Mouse (Mus musculus): Measurements from ENCODE around the gene Ppara.

The Ppara gene

GRCm38 (mm10) chr15:85705013-85705528 lies 29.7 kb upstream of the Ppara start:
- DNase-seq (ENCODE audit: low read depth, low spot score), result no peak

GRCm38 (mm10) chr15:85705566-85706332 lies 29.0 kb upstream of the Ppara start:
- no peak for DNase-seq (ENCODE audit: low read depth, low spot score)

GRCm38 (mm10) chr15:85706527-85706926 lies 28.3 kb upstream of the Ppara start:
- DNase-seq (ENCODE audit: low read depth, low spot score), result no peak

- DNase-seq (ENCODE audit: low read depth, low spot score), result no peak
These were observed 27.8 kb upstream of the Ppara start for GRCm38 (mm10) chr15:85707017-85707416.

- no peak for DNase-seq (ENCODE audit: low read depth, low spot score)
These were observed 27.2 kb upstream of the Ppara start for GRCm38 (mm10) chr15:85707458-85708030.

- no peak for DNase-seq (ENCODE audit: low read depth, low spot score)
These were observed 26.6 kb upstream of the Ppara start for GRCm38 (mm10) chr15:85708217-85708616.

GRCm38 (mm10) chr15:85708843-85709242 lies 25.9 kb upstream of the Ppara start:
- DNase-seq (ENCODE audit: low read depth, low spot score), result no peak

- DNase-seq (ENCODE audit: low read depth, low spot score), result peak; percentile 70
These were observed 25.4 kb upstream of the Ppara start for GRCm38 (mm10) chr15:85709268-85709973.

- DNase-seq (ENCODE audit: low read depth, low spot score), result peak; percentile 61
These were observed 24.6 kb upstream of the Ppara start for GRCm38 (mm10) chr15:85710179-85710578.

- no peak for DNase-seq (ENCODE audit: low read depth, low spot score)
These were observed 23.9 kb upstream of the Ppara start for GRCm38 (mm10) chr15:85710641-85711580.

- DNase-seq (ENCODE audit: low read depth, low spot score), result no peak
These were observed 22.1 kb upstream of the Ppara start for GRCm38 (mm10) chr15:85712565-85713168.

- DNase-seq (ENCODE audit: low read depth, low spot score), result no peak
These were observed 21.4 kb upstream of the Ppara start for GRCm38 (mm10) chr15:85713417-85713816.

GRCm38 (mm10) chr15:85715059-85715458 lies 19.7 kb upstream of the Ppara start:
- DNase-seq (ENCODE audit: low read depth, low spot score), result no peak

GRCm38 (mm10) chr15:85716045-85716444 lies 18.7 kb upstream of the Ppara start:
- DNase-seq (ENCODE audit: low read depth, low spot score), result peak; percentile 55

- no peak for DNase-seq (ENCODE audit: low read depth, low spot score)
These were observed 18.2 kb upstream of the Ppara start for GRCm38 (mm10) chr15:85716591-85716990.

GRCm38 (mm10) chr15:85717008-85717407 lies 17.8 kb upstream of the Ppara start:
- no peak for DNase-seq (ENCODE audit: low read depth, low spot score)

- DNase-seq (ENCODE audit: low read depth, low spot score), result no peak
These were observed 17.0 kb upstream of the Ppara start for GRCm38 (mm10) chr15:85717800-85718199.

- DNase-seq (ENCODE audit: low read depth, low spot score), result no peak
These were observed 15.8 kb upstream of the Ppara start for GRCm38 (mm10) chr15:85719017-85719416.

- no peak for DNase-seq (ENCODE audit: low read depth, low spot score)
These were observed 14.4 kb upstream of the Ppara start for GRCm38 (mm10) chr15:85720366-85720841.

- DNase-seq (ENCODE audit: low read depth, low spot score), result no peak
These were observed 10.3 kb upstream of the Ppara start for GRCm38 (mm10) chr15:85724271-85725165.

All from embryo, embryonic 11.5 days (tissue).